In genomic region chr2:75994841-75995240, GRCm38 (mm10) we compare ENCODE assay signal across 19 mouse cellular contexts. TPM values are rescaled to one million over a fixed set of nuclear protein-coding genes. Genes with fewer than 3 reads are reported as not detected.
A peak's percentile ranks its signal among the peaks of the same experiment; 100 is the strongest.
DNase-seq lines count a peak whose midpoint lies in the region.
"Had no signal": no experiment of that assay in that cellular context is flagged by ENCODE, and none has a peak within 500 bp of the region (broad histone marks: within the 10 kb centered on the region; RNA-seq: fewer than 3 reads in every experiment).

No protein-coding gene starts in this region.

- DNase-seq in heart, adult 11 months, result peak; percentile 68
- DNase-seq in heart, adult 8-10 months (ENCODE audit: low spot score), result no peak
- peak; percentile 62 for DNase-seq in heart, embryonic 10.5 days (ENCODE audit: low spot score)
- no peak for DNase-seq in heart, postnatal 10 days
- DNase-seq: adrenal gland, adult 2 months; adrenal gland, adult 8-10 months; adrenal gland, postnatal 10 days; adrenal gland, postnatal 14 days; adrenal gland, postnatal 25 days; adrenal gland, postnatal 36 days; B cell, adult 2 months; cerebellum, adult 11 months; cerebellum, adult 11-12 months; cerebellum, adult 18-20 months had no signal

- intact Hi-C loops in heart, postnatal 10 days (cut with DNase I), result no loop called here

- no peaks in the 10 kb centered on the region for H3K36me3 ChIP-seq in heart, embryonic 10.5 days
- H3K36me3 ChIP-seq: G1E had no signal

- no peaks in the 10 kb centered on the region for H3K9me3 ChIP-seq in heart, embryonic 10.5 days
- H3K9me3 ChIP-seq: G1E had no signal

- 89% methylated on average over 11 of the region's 11 CpGs for WGBS in heart, embryonic 10.5 days

- peaks cover 43% of the 10 kb centered on the region for H3K4me1 ChIP-seq in heart, embryonic 10.5 days

- no peak overlapping the region for H3K27ac ChIP-seq in heart, embryonic 10.5 days

- H3K27me3 ChIP-seq in heart, embryonic 10.5 days (ENCODE audit: insufficient read depth, poor library complexity, severe bottlenecking), result no peaks in the 10 kb centered on the region
- H3K27me3 ChIP-seq: CH12.LX had no signal

- H3K4me3 ChIP-seq in heart, embryonic 10.5 days, result no peak overlapping the region

RNA-seq across cellular contexts. Expression of gene Ttc30a1, which starts 13.1 kb away (rescaled TPM):
- 1 to 10 TPM; 3.2 to 4.4 (median 4.2) TPM for total RNA-seq in heart, adult 8-10 months (2022)
- polyA plus RNA-seq in heart, embryonic 10.5 days (2016; fragmentation: Nextera tagmentation; extraction: Ambion mirVana), result 7.0 and 7.4 TPM in 2 replicates
- 1 to 10 TPM; 2.7 to 3.6 TPM for total RNA-seq in heart, postnatal 10 days (2021)
- total RNA-seq: CH12.LX, G1E, MEL had no signal
- polyA plus RNA-seq: G1E had no signal

RNA-seq across cellular contexts. Expression of gene Ttc30a2, which starts 16.9 kb away (rescaled TPM):
- total RNA-seq in heart, adult 8-10 months (2022), result 1 to 10 TPM; 2.1 to 3.5 (median 2.5) TPM
- polyA plus RNA-seq in heart, embryonic 10.5 days (2016; fragmentation: Nextera tagmentation; extraction: Ambion mirVana), result 0.60 and 0.64 TPM in 2 replicates
- 1 to 10 TPM; 1.0 to 1.6 TPM for total RNA-seq in heart, postnatal 10 days (2021)
- total RNA-seq: CH12.LX, MEL had no signal
- polyA plus RNA-seq: activated CD4-positive, CD25-positive, alpha-beta regulatory T cell, adult 4 months; CD4-positive, CD25-positive, alpha-beta regulatory T cell, adult 4 months; G1E had no signal

RNA-seq across cellular contexts. Expression of gene Ttc30b, which starts 56.5 kb away (rescaled TPM):
- 10 to 100 TPM; 14.6 to 20.9 (median 16.8) TPM for total RNA-seq in heart, adult 8-10 months (2022)
- polyA plus RNA-seq in heart, embryonic 10.5 days (2016; fragmentation: Nextera tagmentation; extraction: Ambion mirVana), result 6.1 and 8.1 TPM in 2 replicates
- 10 to 100 TPM; 13.6 to 14.9 TPM for total RNA-seq in heart, postnatal 10 days (2021)
- total RNA-seq: MEL had no signal

Comparison
In these comparisons a context has a peak if more than half of its experiments do, and no peak if none do; other contexts are left out.
1. DNase-seq: peak in heart, adult 11 months (single experiment) and heart, embryonic 10.5 days (single experiment); none in heart, adult 8-10 months (single experiment) and heart, postnatal 10 days (0 of 2).